Mouse (Mus musculus) A20 (cell line): ENCODE results near the gene Got1.
A peak's percentile ranks its signal among the peaks of the same experiment; 100 is the strongest.
"Not testable (repeated sequence)": the region's sequence is repeated elsewhere in the genome, so short reads cannot be mapped to it uniquely, and the experiment has no call there.

Experiments
- DNase-seq: peaks from one replicate; pipeline ENCODE4 v3.0.0-alpha.2; 2011; ENCODE audit warnings: low read depth, low spot score

Gene Got1

DNA sequence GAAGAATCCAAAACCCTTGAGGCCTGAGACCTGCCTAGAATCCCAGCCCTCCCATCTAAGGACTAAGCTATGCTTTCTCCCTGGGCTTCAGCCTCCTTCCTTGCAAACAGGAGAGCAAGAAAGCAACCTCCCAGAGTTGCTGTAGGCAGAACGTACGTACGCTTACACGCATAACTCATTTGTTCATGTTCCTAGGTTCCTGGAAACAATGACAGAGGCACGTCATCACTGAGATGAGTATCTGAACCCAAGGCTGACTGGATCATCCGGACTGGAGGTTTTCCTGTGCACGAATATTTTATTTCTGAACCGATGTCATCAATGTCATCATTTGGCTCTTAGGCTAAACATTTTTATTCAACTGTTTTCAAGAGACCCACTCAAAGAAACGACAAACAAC lies 2.4 kb downstream of the Got1 start:
- no peak for DNase-seq

DNA sequence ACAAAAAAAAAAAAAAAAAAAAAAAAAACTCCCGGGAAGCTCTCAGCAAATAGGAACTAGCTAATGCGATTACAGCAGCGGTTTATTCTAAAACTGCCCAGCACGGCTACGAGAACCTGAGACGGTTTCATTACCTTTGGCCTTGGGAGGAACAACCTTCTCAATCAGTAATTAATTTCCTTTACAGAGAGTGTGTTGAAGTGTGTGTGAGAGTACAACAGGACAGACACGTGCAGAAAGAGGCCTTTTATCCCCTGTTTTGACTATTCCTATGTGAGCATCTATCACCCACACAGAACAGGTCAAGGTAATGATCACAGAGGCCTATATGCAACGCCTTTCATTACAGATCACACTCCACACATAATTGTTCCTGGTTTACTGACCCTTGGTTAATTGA lies 3.0 kb downstream of the Got1 start:
- DNase-seq = no peak

DNA sequence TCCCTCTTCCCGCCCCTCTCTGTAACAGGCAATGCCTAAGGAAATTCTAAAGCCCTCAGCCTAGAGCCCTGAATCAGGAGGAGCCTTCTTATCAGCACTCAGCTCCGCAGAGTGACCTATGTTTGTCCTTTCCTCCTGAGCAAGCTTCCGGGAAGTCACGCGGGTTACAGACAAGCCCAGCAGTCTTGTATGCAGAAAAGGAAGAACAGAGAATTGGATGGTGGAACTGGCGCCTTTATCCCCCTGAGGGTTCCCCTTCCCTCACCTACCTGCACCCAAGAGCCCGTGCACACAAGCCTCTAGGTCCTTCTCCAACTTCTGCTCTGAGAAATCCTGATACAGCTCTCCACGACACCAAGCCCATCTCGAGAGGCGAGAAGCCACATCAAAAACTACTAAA lies 4.0 kb downstream of the Got1 start:
- no peak for DNase-seq

DNA sequence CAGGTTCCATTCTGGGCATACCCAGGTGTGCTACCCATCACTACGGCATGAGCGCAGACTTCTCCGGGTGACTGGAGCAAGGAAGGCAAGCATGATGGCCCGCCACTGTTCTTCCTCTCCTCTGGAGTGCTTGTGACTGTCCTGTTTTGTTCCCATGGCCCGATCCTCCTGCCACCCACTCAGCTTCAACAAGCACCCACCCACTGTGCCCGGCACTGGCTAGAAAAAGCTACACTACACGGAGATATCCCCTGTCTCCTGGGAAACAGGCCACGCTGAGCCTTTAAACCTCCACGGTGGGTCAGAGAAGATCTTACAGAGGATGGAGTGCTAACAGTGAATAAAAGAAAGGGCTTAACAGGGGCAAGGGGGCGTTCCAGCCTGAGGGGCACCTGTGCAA lies 5.2 kb downstream of the Got1 start:
- no peak for DNase-seq

DNA sequence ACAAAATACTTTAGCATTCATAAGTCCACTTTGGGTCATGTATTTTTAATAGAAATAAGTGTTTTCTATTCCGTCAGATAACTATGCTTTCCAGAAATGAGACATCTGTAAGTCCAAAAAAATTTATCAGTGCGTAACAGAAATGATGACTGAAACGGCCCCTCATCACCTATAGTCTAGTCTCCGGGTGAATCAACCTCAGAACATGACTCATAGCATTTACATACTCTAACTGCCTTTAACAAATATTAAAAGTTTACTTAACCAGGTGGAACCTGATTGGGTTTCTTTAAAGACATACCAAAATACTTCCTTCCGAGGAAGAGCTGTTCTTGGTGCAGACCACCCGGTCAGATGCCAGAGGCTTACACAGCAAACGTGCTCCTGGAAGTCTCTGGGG lies 6.1 kb downstream of the Got1 start:
- DNase-seq = no peak

DNA sequence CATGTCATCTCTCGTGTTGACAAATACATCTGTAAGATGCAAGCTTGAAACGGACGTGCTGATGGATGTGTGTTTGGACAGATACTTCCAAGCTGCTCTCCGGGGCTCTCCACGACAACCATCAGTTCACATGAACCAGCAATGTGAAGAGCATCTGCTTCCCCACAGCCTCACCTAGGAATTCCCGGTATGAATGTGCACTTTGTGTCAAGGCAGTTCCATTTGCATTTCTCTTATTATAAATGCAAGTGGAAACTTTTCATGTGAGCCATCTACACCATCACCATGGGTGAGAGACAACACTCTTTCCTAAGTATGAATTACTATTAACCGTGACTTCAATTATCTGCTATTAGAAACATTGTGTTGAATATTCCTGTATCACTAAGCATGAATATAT lies 6.6 kb downstream of the Got1 start:
- no peak for DNase-seq

DNA sequence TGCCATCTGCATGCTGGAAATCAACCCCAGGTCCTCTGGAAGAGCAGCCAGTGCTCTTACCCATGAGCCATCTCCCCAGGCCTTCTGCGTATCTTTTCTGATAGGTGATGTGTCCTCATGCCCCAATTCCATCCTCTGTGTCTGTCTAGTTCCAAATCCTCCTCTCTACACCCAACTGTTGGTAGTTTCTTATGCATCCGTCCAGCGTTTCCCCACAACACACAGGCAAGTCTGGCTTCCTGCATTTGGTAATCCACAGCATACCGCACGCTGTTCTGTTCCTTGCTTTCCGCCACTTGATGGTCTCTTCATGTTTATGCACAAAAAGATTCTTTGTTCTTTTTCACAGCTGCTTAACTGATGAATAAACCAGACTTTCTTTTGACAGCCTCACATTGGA lies 7.1 kb downstream of the Got1 start:
- no peak for DNase-seq

DNA sequence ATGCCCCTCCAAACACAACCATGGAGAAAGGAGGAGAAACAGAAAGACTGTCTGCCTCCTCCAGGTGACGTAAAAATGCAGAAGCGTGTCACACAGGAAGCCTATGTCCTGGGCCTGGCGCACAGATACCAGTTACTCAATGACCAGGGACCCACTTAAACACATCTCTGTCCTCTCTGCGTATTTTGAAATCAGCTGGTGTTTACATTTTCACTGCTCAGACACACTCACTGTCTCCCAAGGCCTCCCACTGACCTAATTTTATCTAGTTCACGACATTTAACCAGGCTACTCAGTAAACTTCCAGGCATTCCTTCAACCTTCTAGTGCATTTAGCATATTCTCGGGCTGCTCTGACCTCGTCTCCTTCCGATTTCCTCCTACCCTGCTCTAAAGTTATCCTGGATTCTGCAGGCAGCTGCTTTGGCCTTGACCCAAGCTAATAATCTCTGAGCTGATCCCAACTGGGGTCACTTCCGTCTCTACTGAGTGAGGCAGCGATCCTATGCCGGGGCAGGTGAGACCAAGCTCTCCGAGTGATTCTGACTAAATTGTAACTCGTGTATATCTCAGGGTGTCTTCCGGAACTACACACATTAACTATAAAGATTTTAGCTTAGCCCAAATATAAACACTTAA lies 7.9 kb downstream of the Got1 start:
- no peak for DNase-seq

DNA sequence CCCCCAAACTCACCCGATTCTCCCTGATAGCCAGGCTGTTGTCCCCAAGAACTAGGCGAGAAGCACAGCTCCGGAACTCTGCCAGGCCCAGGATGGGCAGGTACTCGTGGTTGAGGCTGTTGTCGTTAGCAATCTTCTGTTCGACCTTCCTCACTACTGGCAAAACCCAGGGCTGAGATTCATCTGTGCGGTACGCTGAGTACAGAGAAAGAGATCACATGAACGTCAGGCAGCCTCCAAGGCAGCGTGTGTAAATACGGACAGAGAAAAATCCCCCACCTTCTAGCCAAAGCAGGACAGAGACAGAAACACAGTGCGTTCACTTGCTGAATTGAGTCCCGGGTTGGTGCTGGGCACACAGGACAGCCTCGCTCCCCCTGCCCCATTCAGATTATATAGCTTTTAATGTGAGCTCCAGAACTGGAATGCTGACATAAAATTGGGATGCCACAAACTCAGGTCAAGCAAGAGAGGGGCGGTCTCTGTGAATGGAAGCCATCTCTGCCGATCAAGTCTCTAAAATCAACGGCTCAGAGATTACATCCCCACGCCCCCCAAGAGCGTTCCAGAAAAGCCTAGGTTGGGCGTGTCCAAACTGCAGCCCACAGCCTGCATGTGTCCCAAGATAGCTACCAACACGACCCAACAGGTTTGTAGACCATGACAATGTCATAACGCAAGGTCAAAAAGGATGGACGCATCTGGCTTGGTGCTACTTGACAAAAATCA lies 8.6 kb downstream of the Got1 start:
- DNase-seq = no peak

DNA sequence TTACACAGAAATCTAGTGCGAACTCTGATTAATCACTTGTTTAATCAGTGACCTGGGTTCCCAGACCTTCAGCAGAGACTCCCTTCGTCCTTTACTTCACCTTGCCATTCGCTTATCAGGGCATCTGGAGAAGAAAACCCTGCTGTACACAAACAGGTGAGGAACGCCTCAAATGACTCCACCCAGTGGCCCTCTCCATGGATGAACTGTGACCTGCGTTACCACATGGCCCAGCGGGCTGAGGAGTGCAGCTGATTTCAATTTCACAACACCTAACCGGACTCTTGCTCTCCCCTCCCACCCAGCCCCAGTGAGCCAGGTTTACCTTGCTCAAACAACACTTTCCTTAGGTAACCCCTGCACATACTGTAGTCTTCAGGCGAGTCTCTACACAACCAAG lies 10.5 kb downstream of the Got1 start:
- DNase-seq = no peak

DNA sequence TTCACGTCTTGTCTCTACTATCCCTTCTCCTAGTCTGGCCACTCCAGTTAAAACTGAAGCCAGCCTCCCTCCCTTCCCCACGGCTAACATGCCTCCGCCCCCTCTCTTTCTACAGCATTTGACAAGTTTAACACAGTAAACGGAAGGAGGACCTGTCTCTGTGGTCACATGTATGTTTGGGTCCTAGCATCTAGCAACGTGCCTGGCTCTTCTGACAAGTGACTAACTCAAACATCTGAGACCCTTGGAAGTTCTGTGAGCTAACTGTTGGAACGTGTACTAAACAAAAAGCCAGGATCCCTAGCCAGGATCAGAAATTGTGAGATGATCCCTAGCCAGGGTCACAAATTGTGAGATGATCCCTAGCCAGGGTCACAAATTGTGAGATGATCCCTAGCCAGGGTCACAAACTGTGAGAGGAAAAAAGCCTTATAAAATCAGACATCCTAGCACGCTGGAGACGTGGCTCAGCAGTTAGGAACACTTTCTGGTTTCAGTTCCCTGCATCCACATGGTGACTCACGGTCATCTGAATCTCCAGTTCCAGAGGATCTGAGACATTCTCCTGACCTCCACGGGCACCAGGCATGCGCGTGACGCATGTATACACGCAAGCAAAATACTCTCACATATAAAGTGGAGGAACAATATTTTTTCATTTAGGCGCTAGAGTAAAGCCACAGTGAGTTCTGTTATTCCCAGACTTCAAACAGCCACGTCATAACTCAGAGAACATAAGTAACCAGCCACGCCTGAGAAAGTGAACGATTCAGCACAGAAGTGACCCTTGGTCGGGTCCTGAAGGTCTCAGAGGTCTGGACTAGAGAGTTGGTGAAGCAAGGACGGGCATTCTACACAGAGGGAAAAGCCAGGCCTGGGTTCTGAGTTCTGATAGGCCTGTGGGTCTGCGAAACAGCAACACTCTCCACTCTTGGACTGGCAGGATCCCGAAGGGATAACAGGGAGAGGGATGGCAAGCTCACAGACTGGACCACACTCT lies 12.5 kb downstream of the Got1 start:
- DNase-seq = no peak

DNA sequence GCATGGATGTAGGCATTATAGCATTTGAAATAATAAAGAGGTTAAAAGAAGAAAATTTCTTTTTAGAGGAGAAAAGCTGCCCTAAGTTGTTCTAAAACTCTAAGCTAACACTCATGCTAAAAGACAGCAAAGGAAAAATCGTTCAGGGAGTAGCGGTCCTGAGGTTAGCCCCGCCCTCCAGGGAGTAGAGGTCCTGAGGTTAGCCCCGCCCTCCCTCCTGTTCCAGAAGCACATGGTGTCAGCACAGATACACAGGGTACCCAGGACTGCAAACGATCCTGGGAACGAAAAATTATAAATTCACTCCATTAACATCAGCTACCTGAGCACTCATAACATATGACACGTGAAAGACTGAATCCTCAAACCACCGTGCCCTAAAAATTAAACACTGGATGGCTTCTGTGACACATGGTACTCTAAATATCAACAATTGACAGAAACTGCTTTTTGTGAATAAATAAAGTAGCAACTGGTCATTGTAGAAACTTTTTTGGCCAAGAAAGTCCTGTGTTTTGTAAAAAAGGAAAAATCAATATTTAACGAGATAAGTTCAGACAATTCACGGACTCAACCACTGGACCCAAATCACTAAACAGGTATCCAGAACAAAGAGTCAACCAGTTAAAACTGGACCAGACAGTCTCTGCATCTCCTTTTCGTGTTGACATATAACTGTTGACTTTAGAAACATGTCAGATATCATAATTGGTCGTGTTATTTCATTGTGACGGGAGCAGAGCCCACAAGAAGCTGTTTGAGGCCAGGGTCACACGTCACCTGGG lies 13.8 kb downstream of the Got1 start:
- DNase-seq = no peak

DNA sequence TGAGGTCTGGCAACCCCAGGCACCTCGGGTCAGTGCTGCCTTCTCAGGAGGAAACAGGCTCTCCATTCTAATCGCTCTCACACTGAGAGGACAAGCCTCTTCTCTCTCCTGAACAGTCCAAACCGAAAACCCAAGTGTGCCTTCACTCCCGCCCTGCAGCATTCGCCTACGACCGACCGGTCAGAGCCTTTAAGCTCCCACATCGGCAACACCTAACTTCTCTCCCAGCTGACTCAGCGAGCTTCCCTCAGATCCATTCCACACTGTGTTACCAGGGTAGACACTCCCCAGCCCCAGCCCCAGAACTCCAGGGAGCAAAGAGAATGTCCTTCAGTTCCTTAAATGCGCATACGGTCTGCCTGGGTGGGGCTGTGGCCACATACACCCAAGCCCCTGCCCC lies 19.0 kb downstream of the Got1 start:
- DNase-seq = no peak

DNA sequence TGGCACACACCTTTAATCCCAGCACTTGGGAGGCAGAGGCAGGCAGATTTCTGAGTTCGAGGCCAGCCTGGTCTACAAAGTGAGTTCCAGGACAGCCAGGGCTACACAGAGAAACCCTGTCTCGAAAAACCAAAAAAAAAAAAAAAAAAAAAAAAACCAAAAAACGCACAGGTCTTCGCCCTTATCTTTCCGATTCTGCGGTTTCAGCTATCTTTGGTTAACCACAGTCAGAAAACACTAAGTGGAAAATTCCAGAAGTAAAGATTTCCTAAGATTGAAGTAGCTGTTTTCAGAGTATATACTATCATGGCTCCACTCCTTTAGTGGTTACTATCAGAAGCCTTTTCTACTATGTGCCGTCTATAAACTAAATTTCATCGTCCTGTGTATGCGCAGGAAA lies 20.8 kb downstream of the Got1 start:
- DNase-seq = not testable (repeated sequence)

DNA sequence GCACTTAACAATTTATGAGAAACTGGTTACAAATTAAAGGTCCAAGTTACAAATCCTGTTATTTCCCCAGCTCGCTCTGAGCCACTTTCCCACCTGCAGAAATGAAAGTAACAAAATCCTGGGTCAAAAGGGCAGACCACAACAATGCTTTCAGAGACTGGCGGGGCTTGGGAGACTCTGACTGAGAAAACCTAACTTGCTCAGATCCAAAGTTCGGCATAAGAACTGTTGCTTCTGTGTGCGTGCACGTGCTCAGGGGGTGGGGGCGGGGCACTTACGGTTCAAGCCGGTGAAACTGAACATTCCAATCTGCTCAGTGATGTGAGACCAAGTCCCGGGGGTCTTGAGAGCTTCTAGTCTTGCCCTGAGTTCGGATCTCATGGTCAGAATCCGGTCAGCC lies 21.8 kb downstream of the Got1 start:
- DNase-seq = no peak

DNA sequence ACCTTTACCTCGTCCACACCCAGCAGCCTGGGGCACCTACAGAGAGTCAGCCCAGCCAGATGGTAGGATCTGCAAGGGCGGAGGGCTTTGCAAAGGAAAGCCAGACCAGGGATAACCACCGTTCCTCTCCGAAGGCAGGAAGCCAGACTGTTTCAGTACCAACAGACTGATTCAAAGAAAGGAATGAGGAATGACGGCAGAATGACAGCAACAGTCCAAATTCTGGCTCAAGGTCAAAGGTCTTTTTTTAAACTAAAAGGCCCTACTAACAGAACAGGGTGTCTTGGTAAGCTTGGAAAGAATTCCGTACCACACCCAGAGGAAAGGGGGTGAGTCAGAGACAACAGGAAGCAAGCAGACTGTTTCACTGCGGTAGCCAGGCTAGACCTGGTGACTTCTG lies 25.5 kb downstream of the Got1 start:
- no peak for DNase-seq

DNA sequence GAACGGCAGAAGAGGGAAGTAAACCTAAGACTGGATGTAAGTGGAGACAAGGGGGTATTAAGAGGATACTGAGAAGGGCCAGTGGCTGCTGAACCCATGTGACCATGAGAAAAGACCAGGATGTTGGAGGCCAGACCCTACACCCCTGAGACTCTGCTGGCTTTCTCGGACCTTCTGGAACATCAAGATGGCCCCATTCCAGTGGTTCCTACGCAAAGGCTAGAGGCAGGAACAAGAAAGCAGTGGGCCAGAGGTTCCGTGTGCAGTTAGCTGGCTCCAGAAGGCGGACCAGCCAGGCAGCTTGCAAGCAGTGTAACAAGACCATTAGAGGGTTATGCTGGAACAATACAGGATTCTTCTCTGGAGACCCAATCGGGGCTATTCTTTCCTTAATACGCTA lies 27.0 kb downstream of the Got1 start:
- no peak for DNase-seq

DNA sequence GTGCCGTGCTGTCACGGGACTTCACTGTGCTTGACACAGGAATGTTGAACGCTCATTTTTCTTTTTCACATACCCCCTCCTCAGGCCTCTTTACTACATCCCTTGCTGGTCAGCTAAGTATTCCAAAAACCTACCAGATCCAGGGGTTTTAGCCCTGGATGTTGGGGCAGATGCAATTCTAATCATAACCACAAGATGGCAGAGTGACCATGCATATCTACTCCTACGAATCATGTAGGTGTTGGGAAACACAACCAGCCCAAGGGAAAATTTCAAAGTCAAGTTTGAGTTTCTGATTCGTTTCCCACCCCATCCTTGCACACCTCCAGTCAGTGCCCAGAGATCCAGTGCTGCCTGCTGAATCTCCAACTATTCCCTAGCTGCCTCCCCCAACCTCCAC lies 28.6 kb downstream of the Got1 start:
- peak; percentile 54 for DNase-seq

DNA sequence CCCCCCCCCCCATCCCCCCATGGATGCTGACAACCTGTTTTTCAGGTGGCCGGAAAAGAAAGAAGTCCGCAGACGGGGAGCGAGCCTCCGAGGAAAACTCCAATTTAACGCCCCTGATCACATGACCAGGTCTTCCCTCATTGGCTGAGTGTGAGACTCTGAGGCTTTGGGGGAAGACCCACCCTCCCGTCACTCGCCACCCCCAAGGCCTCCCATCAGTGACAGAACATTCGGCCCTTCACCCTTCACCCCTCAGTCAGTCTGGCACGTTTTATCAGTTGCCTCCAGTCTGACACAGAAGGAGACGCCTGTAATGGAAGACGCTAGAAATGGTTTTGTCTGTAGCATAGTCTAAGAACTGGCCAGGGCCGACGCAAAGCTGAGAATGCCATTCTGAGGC lies 29.5 kb downstream of the Got1 start:
- no peak for DNase-seq

DNA sequence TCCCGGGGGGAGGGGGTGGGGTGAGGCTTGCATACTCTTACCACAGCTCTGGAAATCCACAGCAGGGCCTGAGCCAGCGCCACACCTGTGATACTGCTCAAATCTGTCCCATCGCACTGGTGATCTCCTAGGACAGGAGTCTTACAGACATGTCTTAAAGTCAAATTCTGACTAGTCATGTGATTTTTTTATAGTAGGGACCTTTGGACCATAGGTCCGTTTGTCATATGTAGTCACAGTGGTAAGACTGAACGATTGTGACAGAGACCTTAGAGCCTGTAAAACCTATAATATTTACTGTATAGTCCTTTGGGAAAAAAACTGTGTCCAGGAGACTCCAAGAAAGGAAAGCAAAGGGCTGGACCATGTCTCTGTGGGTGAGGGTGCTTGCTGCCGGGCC lies 30.5 kb downstream of the Got1 start:
- no peak for DNase-seq

DNA sequence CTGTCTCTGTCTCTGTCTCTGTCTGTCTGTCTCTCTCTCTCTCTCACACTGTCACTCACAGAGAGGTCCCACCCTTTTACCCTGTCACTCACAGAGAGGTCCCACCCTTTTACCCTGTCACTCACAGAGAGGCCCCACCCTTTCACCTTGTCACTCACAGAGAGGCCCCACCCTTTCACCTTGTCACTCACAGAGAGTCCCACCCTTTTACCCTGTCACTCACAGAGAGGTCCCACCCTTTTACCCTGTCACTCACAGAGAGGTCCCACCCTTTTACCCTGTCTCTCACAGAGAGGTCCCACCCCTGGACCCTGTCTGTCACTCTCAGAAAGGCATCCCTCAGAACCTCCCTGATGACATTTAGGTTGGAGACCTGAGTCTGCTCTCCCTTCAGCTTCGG lies 31.1 kb downstream of the Got1 start:
- DNase-seq = not testable (repeated sequence)

DNA sequence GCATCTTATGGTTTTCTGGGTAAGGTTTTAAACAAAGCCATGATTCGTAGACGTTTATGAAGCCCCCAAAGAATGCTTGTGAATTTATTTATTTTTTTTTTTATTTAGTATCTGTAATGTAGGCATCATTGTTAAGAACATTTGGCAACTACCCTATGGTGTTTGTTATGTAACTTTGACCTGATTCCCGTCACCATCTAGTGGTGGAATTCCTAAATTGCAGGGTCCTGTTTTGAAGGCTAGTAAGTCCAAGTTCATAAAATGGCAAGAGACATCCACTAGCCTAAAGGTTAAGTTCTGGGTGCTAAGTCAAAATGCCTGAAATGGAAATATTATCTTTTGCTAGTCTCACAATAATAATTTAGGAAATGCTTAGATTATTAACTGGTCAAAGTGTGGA lies 37.0 kb downstream of the Got1 start:
- peak; percentile 48 for DNase-seq
